Mouse (Mus musculus): ENCODE results near the gene Gm11437. TPM values are rescaled to one million over a fixed set of nuclear protein-coding genes. Genes with fewer than 3 reads are reported as not detected.

The Gm11437 gene
- polyA plus RNA-seq, 1 experiment from 2014 or later = not detected

DNA sequence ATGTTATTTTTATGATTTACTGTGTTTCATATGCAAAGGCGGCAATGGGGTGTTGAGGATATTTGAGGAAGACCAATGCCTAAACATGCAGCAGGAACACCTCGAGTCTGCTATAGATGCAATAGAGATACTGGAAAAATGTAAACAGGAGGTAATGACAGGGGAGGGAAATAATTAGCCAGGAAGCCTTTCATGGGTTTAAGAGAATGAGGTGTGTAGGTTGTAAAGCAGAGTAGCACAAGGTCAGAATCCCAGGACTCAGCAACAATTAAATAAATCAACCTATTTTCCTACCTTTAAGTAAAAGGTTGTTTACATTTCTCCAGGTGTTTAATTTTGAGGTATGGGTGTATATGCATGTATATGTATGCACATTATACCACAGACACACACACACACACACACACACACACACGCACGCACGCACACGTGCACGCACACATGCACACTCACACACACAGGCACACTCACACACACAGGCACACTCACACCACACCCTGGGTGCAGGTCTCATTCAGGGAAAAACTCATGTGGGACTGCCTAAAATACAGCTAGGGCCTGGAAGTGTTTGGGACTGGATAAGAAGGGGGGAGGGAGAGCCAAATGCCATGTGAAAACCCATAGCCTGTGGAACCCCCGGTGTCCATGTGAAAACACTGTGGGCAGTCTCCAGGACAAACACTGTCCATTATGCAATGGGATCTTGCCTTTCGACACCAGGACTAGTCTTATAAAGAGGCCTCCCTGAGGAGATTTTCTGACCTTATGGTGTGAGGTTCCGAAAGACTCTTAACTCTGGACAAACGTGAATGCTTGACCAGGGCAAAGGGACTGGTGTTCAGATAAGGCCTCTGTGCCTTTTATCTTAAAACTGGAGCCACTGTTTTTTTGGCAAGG, 5.5 kb upstream of the Gm11437 start:
- WGBS = 67% methylated on average over 11 of the region's 11 CpGs
- Histone ChIP-seq H3K27ac (replicated peaks) (no peak overlapping the region), H3K9me3 (replicated peaks) (no peaks in the 10 kb centered on the region), H3K27me3 (ENCODE audit: low read depth, poor library complexity, severe bottlenecking) (peaks cover 6% of the 10 kb centered on the region; the same call in 1 of the 2 replicates), H3K36me3 (no peaks in the 10 kb centered on the region), H3K4me3 (no peak overlapping the region), H3K4me1 (peaks cover 14% of the 10 kb centered on the region)
- DNase-seq (ENCODE audit: low spot score) = no peak

- Histone ChIP-seq H3K27ac (replicated peaks) (no peak overlapping the region), H3K36me3 (no peaks in the 10 kb centered on the region), H3K9me3 (replicated peaks) (no peaks in the 10 kb centered on the region), H3K27me3 (ENCODE audit: low read depth, poor library complexity, severe bottlenecking) (peaks cover 7% of the 10 kb centered on the region; the same call in 1 of the 2 replicates), H3K4me1 (peaks cover 14% of the 10 kb centered on the region), H3K4me3 (no peak overlapping the region)
- no peak for DNase-seq (ENCODE audit: low spot score)
- WGBS = 29% methylated on average over 7 of the region's 7 CpGs
Measured at GRCm38 (mm10) chr11:84168701-84169288, 1.5 kb upstream of the Gm11437 start.

GRCm38 (mm10) chr11:84164561-84164960, 2.7 kb downstream of the Gm11437 start:
- no peak for DNase-seq (ENCODE audit: low spot score)
- 74% methylated on average over 4 of the region's 4 CpGs for WGBS
- no peaks in the 10 kb centered on the region for H3K9me3 ChIP-seq (replicated peaks)
- H3K36me3 ChIP-seq = no peaks in the 10 kb centered on the region
- H3K4me1 ChIP-seq = peaks cover 7% of the 10 kb centered on the region
- no peak overlapping the region for H3K4me3 ChIP-seq
- H3K27me3 ChIP-seq (ENCODE audit: low read depth, poor library complexity, severe bottlenecking) = peaks cover 7% of the 10 kb centered on the region; the same call in 1 of the 2 replicates
- H3K27ac ChIP-seq (replicated peaks) = no peak overlapping the region

DNA sequence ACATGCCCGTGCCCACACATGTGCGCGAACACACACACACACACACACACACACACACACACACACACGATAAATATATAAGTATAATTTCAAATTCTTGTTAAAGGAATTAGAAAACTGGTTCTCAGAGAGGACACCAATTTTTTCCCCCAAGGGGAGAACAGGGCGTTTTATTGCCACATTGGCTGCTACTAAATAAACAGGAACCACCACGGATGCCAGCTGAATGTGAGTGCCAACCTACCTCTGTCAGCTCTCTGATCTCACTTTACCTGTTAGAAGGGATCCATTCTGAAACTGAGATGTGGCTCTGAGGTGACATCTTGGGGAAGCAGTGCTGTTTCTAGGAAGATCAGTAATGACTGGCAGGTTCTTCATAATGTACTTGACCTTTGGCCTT, 3.2 kb downstream of the Gm11437 start:
- WGBS = 89% methylated on average over 6 of the region's 6 CpGs
- Histone ChIP-seq H3K9me3 (replicated peaks) (no peaks in the 10 kb centered on the region), H3K27me3 (ENCODE audit: low read depth, poor library complexity, severe bottlenecking) (peaks cover 7% of the 10 kb centered on the region; the same call in 1 of the 2 replicates), H3K36me3 (no peaks in the 10 kb centered on the region), H3K4me1 (peaks cover 7% of the 10 kb centered on the region), H3K27ac (replicated peaks) (no peak overlapping the region), H3K4me3 (no peak overlapping the region)
- DNase-seq (ENCODE audit: low spot score) = no peak

DNA sequence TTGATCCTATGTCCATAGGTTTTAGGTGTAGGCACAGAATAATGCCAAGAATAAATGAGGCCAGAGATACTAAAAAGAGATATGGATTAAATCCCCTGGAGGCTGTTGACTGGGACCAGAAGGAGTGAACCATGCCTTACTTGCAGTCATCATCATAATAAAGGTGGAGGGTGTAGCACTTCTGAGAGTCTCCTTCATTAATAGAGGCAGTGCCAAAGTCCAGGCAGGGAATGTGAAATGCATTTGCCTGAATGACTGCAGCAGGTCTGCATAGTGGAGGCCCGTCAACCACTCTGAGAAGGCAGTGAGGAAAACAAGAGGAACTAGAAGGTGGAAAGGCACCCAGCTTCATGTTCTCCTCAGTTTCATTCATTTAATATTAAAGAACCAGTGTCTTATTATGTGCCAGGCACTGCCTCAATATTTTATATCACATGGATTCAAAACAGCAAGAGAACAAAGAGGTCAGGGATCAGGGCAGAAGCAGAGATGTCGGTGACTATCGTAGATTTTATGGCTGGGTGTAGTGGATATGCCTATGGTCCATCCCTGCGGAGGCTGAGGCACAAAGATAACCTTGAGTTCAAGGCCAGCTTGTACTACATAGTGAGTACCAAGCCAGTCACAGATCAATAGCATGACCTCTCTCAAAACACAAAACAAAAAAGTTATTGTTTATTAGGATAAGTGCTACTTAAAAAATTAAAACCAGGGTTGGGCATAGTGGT, 10.6 kb downstream of the Gm11437 start:
- no peaks in the 10 kb centered on the region for H3K36me3 ChIP-seq
- no peak overlapping the region for H3K4me3 ChIP-seq
- no peak overlapping the region for H3K27ac ChIP-seq (replicated peaks)
- DNase-seq (ENCODE audit: low spot score) = no peak
- no peaks in the 10 kb centered on the region for H3K27me3 ChIP-seq (ENCODE audit: low read depth, poor library complexity, severe bottlenecking)
- 94% methylated on average over 4 of the region's 4 CpGs for WGBS
- H3K9me3 ChIP-seq (replicated peaks) = no peaks in the 10 kb centered on the region
- H3K4me1 ChIP-seq = no peaks in the 10 kb centered on the region

GRCm38 (mm10) chr11:84150884-84151283, 16.4 kb downstream of the Gm11437 start:
- no peak overlapping the region for H3K27ac ChIP-seq (replicated peaks)
- peaks cover 8% of the 10 kb centered on the region for H3K4me1 ChIP-seq
- DNase-seq (ENCODE audit: low spot score) = no peak
- no peaks in the 10 kb centered on the region for H3K36me3 ChIP-seq
- 74% methylated on average over 2 of the region's 2 CpGs for WGBS
- no peaks in the 10 kb centered on the region for H3K9me3 ChIP-seq (replicated peaks)
- H3K27me3 ChIP-seq (ENCODE audit: low read depth, poor library complexity, severe bottlenecking) = no peaks in the 10 kb centered on the region
- H3K4me3 ChIP-seq = no peak overlapping the region

- no peak for DNase-seq (ENCODE audit: low spot score)
- no peaks in the 10 kb centered on the region for H3K9me3 ChIP-seq (replicated peaks)
- 41% methylated on average over 3 of the region's 3 CpGs for WGBS
Measured at GRCm38 (mm10) chr11:84146081-84146480, 21.2 kb downstream of the Gm11437 start.

DNA sequence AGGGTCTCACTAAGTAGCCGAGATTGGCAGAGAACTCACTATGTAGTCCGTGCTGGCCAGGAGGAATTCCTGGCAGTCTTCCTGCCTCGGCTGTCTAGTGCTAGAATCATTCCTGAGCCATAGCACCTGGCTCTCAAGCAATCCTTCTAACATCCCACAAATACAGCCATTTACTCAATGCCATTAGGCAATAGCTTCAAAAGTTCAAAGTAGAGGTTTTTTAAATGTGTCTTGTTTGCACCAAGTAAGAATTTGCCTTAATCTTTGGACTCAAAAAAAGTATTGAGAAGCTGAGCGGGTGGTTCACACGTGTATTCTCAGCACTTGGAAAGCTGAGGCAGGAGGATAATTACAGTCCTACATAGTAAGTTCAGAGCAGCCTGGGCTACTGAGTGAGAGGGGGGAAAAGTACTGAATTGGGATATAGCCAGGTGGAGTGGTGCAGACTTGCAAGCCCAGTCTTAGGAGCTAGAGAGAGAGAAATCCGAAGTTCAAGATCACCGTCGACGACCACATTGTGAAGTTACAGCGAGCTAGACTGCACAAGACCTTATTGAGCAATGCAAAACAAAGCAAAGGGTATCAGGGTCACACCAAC, 22.0 kb downstream of the Gm11437 start:
- DNase-seq (ENCODE audit: low spot score) = no peak
- Histone ChIP-seq H3K36me3 (no peaks in the 10 kb centered on the region), H3K27me3 (ENCODE audit: low read depth, poor library complexity, severe bottlenecking) (no peaks in the 10 kb centered on the region), H3K4me3 (no peak overlapping the region), H3K9me3 (replicated peaks) (no peaks in the 10 kb centered on the region), H3K4me1 (peaks cover 13% of the 10 kb centered on the region), H3K27ac (replicated peaks) (no peak overlapping the region)
- 79% methylated on average over 10 of the region's 10 CpGs for WGBS

More at GRCm38 (mm10) chr11:84146081-84146480, 21.2 kb downstream of the Gm11437 start:
- Histone ChIP-seq H3K27me3 (ENCODE audit: low read depth, poor library complexity, severe bottlenecking) (no peaks in the 10 kb centered on the region), H3K4me3 (no peak overlapping the region), H3K36me3 (no peaks in the 10 kb centered on the region), H3K4me1 (peaks cover 13% of the 10 kb centered on the region), H3K27ac (replicated peaks) (no peak overlapping the region)

- WGBS = 62% methylated on average over 2 of the region's 2 CpGs
- no peaks in the 10 kb centered on the region for H3K36me3 ChIP-seq
- peaks cover 20% of the 10 kb centered on the region for H3K4me1 ChIP-seq
- H3K4me3 ChIP-seq = no peak overlapping the region
- H3K27ac ChIP-seq (replicated peaks) = no peak overlapping the region
- no peaks in the 10 kb centered on the region for H3K9me3 ChIP-seq (replicated peaks)
- peak; percentile 39 for DNase-seq (ENCODE audit: low spot score)
- H3K27me3 ChIP-seq (ENCODE audit: low read depth, poor library complexity, severe bottlenecking) = no peaks in the 10 kb centered on the region
Measured at GRCm38 (mm10) chr11:84141752-84142151, 25.5 kb downstream of the Gm11437 start.

DNA sequence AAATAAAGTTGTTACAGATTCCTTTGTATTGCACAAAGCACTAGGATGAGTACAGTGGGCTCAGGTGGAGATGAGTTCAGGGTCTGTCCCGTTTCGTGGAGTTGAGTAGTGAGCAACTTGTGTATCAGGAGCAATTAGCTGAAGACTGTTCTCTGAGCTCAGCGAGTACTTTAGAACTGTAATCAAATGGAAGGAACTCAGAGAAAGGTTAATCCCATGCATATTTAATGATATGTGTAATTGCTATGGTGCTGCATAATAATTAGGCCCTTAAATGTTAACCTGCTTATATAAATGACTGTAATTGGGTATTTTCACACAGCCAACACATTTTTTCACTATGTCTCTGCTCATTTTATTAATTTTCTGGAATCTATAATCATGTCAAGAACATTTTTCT, 30.8 kb downstream of the Gm11437 start:
- no peaks in the 10 kb centered on the region for H3K9me3 ChIP-seq (replicated peaks)
- 86% methylated on average over 3 of the region's 3 CpGs for WGBS

GRCm38 (mm10) chr11:84134331-84134860, 32.9 kb downstream of the Gm11437 start:
- H3K9me3 ChIP-seq (replicated peaks) = no peaks in the 10 kb centered on the region
- H3K4me3 ChIP-seq = no peak overlapping the region
- no peaks in the 10 kb centered on the region for H3K27me3 ChIP-seq (ENCODE audit: low read depth, poor library complexity, severe bottlenecking)
- H3K36me3 ChIP-seq = 0 out of 2 replicates have a peak, but pooled peaks cover 2% of the 10 kb centered on the region
- H3K27ac ChIP-seq (replicated peaks) = no peak overlapping the region
- DNase-seq (ENCODE audit: low spot score) = no peak
- peaks cover 15% of the 10 kb centered on the region for H3K4me1 ChIP-seq
- 92% methylated on average over 2 of the region's 2 CpGs for WGBS

More for the DNA sequence above, 30.8 kb downstream of the Gm11437 start:
- Histone ChIP-seq H3K27ac (replicated peaks) (no peak overlapping the region), H3K4me3 (no peak overlapping the region), H3K27me3 (ENCODE audit: low read depth, poor library complexity, severe bottlenecking) (no peaks in the 10 kb centered on the region), H3K4me1 (peaks cover 7% of the 10 kb centered on the region), H3K36me3 (0 out of 2 replicates have a peak, but pooled peaks cover 2% of the 10 kb centered on the region)
- no peak for DNase-seq (ENCODE audit: low spot score)

GRCm38 (mm10) chr11:84129799-84130185, 37.5 kb downstream of the Gm11437 start:
- 5% methylated on average over 11 of the region's 11 CpGs for WGBS
- peak overlapping the region; percentile 87 for H3K4me3 ChIP-seq
- DNase-seq (ENCODE audit: low spot score) = no peak
- peaks cover 29% of the 10 kb centered on the region for H3K36me3 ChIP-seq
- peak overlapping the region; percentile 95 for H3K27ac ChIP-seq (replicated peaks)
- peaks cover 17% of the 10 kb centered on the region for H3K4me1 ChIP-seq
- H3K27me3 ChIP-seq (ENCODE audit: low read depth, poor library complexity, severe bottlenecking) = no peaks in the 10 kb centered on the region
- H3K9me3 ChIP-seq (replicated peaks) = no peaks in the 10 kb centered on the region
